Mouse (Mus musculus) right cerebral cortex, adult 2 months (tissue): Measurements from ENCODE around the gene Psmb8.
A peak's percentile ranks its signal among the peaks of the same experiment; 100 is the strongest.
"Not testable (repeated sequence)": the region's sequence is repeated elsewhere in the genome, so short reads cannot be mapped to it uniquely, and the experiment has no call there.

Experiments
- DNase-seq, 2 experiments: peaks; one replicate each; pipeline ENCODE4 v3.0.0; 2021 to 2022; ENCODE audit warnings: low spot score in 2 of 2

Gene Psmb8

GRCm38 (mm10) chr17:34211746-34212365 is 14.3 kb downstream of the Psmb8 start:
- DNase-seq = no peak

- no peak for DNase-seq
These were observed 16.4 kb downstream of the Psmb8 start for GRCm38 (mm10) chr17:34213936-34214335.

GRCm38 (mm10) chr17:34215176-34215575 is 17.7 kb downstream of the Psmb8 start:
- DNase-seq = no peak

- DNase-seq = no peak
These were observed 19.9 kb downstream of the Psmb8 start for GRCm38 (mm10) chr17:34217216-34217928.

- DNase-seq = no peak
These were observed 20.5 kb downstream of the Psmb8 start for GRCm38 (mm10) chr17:34217986-34218385.

- peak in 1 of 2 experiments; percentile 20 for DNase-seq
These were observed 21.2 kb downstream of the Psmb8 start for GRCm38 (mm10) chr17:34218675-34219074.

GRCm38 (mm10) chr17:34219096-34219495 is 21.6 kb downstream of the Psmb8 start:
- not testable (repeated sequence) for DNase-seq

- DNase-seq = peak in 1 of 2 experiments; percentile 35
These were observed 22.3 kb downstream of the Psmb8 start for GRCm38 (mm10) chr17:34219801-34220200.

GRCm38 (mm10) chr17:34220401-34220800 is 22.9 kb downstream of the Psmb8 start:
- not testable (repeated sequence) for DNase-seq

- no peak for DNase-seq
These were observed 27.3 kb downstream of the Psmb8 start for GRCm38 (mm10) chr17:34224816-34225215.

GRCm38 (mm10) chr17:34225426-34225825 is 27.9 kb downstream of the Psmb8 start:
- no peak for DNase-seq

GRCm38 (mm10) chr17:34225911-34226310 is 28.4 kb downstream of the Psmb8 start:
- DNase-seq = not testable (repeated sequence)

- DNase-seq = not testable (repeated sequence)
These were observed 33.5 kb downstream of the Psmb8 start for GRCm38 (mm10) chr17:34230971-34231370.

- DNase-seq = not testable (repeated sequence)
These were observed 34.5 kb downstream of the Psmb8 start for GRCm38 (mm10) chr17:34232021-34232420.

- peak; percentile 78 for DNase-seq
These were observed 37.4 kb downstream of the Psmb8 start for GRCm38 (mm10) chr17:34234926-34235325.

GRCm38 (mm10) chr17:34236691-34237090 is 39.2 kb downstream of the Psmb8 start:
- no peak for DNase-seq

GRCm38 (mm10) chr17:34237741-34238140 is 40.2 kb downstream of the Psmb8 start:
- no peak for DNase-seq

GRCm38 (mm10) chr17:34238706-34239105 is 41.2 kb downstream of the Psmb8 start, which contains the start of gene H2-Ob:
Gene H2-Ob, plus strand, starts transcription at chr17:34238903.
- DNase-seq = peak in 1 of 2 experiments; percentile 50

- no peak for DNase-seq
These were observed 42.1 kb downstream of the Psmb8 start for GRCm38 (mm10) chr17:34239601-34240041.

GRCm38 (mm10) chr17:34240366-34240765 is 42.8 kb downstream of the Psmb8 start:
- no peak for DNase-seq

GRCm38 (mm10) chr17:34240916-34241315 is 43.4 kb downstream of the Psmb8 start:
- DNase-seq = no peak

- DNase-seq = no peak
These were observed 47.1 kb downstream of the Psmb8 start for GRCm38 (mm10) chr17:34244656-34245055.

GRCm38 (mm10) chr17:34247047-34247446 is 49.5 kb downstream of the Psmb8 start:
- DNase-seq = no peak
